Mouse (Mus musculus) thymus, postnatal 0 days (tissue): ENCODE data around the gene Ddx41. TPM values are rescaled to one million over a fixed set of nuclear protein-coding genes. Genes with fewer than 3 reads are reported as not detected.
A peak's percentile ranks its signal among the peaks of the same experiment; 100 is the strongest.
"Not testable (repeated sequence)": the region's sequence is repeated elsewhere in the genome, so short reads cannot be mapped to it uniquely, and the experiment has no call there.

Source experiments
- DNase-seq: peaks from one replicate; pipeline ENCODE4 v3.0.0-alpha.2; 2015; ENCODE audit warnings: low spot score
- polyA plus RNA-seq: library from polyadenylated mRNA; unstranded; fragments of >200 nt; fragmentation: Nextera tagmentation; extraction: Ambion mirVana; gene quantifications from 2 replicates; pipeline ENCODE4 v1.2.1, GENCODE M21; 2015

The Ddx41 gene
- polyA plus RNA-seq, result 51.6 and 54.2 TPM in 2 replicates

DNA sequence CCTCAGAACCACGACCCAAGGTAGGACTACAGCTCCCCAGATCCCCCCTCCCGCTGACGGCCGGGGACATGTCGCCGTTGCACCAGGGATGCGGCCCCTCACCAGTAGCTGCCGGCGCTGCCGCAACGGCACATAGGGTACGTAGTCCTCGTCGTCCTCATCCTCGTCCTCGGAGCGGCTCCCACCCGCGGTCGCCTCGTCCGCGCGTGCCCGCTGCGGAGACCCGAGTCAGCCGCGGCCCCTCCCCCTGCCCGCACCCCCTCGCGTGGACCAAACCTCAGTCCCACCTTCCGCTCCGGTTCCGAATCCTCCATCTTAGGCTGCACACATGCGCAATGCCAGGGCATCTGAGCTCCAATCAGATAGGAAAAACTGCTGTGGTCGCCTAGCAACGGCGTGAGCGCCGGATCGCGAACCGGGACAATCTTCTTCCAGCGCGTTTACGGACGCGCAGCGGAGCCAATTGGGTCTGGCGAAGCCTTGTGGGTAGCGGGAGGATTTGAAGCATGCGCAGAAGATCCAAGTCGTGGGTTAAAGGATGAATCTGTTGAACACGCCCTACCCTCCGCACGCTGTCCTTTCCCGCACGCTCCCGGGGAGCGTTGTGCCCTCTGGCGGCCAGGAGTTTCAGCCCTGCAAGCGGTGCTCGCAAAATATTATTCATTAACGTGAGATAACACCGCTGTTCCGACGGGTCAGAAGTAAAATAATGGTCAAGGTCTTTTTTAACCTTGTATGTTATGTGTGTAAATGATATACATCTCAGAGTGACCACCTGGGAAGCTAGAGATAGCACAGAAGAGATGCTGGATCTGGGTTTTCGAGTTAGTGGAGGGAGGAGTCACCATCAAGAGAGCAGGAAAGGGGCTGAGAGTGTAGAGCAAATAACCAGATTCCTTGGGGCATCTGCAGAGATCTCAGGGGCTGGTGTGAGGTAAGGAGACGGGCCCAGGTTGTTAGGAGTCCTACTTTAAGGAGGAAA is at the start of gene Ddx41:
Gene Ddx41, minus strand, starts transcription at position 465 of the 982 bp plus-strand sequence.
- DNase-seq, result peak; percentile 99

DNA sequence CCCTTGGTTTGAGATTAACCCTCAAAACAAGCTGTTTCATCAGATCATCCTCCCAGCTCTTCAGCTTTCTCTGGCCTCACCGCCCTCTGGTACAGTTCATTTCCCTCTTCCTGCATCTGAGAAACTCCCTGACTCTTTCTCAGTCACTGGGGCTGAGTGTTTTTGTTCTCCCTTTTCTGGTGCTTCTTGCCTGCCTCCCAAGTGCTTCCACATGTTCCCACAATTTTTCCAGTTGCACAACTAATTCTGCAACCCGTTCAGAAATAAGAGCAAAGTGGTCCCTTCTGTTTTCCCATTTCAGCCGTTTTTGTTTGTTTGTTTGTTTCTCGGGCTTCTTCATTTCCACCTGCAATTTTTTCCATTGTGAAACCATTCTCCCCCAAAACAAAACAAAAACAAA is 41.6 kb upstream of the Ddx41 start:
- no peak for DNase-seq

DNA sequence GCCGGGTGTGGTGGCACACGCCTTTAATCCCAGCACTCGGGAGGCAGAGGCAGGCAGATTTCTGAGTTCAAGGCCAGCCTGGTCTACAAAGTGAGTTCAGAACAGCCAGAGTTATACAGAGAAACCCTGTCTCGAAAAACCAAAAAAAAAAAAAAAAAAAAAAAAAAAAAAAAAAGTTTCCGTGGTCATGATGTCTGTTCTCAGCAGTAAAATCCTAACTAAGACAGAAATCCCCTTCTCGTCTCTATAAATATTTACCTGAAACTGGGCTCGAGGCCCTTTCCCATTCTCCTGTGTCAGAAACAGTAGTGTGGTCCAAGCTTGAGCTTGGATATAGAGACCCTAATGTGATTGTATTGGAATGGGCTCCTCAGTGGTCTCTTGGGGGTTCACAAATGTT is 40.4 kb upstream of the Ddx41 start:
- DNase-seq, result not testable (repeated sequence)

DNA sequence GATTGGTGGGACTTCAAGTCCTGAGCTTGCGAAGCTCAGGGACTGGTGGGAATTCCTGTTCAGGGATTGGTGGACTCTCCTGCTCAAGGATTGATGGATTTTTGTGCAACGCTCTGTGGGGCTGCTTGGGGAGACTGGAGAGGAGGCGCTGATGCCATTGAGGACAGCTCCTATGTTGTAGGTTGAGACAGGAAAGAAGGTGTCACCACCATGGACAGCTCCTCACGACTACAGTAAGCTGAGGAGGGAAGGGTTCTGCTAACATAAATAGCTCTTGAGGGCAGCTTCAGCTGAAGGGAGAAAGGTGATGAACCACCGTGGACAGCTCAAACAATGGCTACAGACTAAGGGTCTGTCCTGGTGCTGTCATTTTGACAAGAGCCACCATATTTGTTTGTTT is 39.5 kb upstream of the Ddx41 start:
- DNase-seq, result peak; percentile 9

DNA sequence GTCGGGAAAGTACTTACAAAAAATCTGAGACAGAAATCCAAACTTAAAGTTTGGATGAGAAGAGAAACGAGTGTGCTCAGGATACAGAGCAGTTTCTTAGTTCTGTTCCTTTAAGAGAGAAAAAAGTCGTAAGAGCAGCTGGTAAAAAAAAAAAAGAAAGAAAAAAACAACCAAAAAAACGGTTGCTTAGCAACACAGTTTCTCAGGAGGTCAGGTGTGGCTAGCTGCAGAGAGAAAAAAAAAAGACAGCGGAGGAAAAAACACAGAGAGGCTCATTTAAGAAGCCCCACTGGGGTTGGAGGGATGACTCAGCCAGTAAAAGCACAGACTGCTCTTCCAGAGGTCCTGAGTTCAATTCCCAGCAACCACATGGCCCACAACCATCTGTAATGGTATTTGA is 37.9 kb upstream of the Ddx41 start:
- DNase-seq, result peak; percentile 64

DNA sequence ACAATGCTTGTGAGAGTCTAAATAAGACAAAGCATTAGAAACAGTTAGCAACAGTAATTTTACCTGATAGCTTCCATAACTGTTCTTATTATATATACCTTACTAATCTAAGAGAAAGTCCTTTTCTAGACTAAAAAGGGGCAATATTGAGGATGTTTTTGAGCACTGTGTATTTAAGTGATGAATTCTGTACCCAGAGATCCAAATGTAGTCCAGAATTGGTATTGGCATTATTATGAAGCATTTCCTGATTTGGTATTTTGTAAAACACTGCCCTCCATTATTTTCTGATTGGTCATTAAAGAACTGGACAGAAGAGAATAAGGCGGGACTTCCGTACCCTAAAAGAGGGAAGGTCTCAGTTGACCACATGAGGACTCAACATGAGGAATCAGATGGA is 37.0 kb upstream of the Ddx41 start, which contains the start of gene Tmed9:
Gene Tmed9, plus strand, starts transcription at position 301 of the 400 bp plus-strand sequence.
- DNase-seq, result no peak

DNA sequence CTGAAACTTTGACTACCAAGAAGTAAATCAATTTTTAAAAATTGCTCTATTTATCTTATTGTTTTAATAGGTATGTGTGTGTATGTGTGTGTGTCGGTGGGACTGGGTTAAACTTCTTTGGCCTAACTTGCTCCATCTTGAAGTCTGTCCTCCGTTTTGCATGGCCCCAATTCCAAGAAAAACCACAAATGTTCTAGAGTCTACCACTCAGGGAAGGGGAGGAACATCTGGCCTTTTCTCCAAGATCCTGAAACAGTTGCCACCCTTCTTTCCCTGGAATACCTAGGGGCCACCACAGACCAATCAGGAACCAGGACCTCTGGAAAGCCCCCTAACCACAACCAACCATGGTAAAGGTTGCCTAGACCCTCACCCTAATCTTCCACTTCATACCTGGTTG is 35.5 kb upstream of the Ddx41 start:
- DNase-seq, result no peak

DNA sequence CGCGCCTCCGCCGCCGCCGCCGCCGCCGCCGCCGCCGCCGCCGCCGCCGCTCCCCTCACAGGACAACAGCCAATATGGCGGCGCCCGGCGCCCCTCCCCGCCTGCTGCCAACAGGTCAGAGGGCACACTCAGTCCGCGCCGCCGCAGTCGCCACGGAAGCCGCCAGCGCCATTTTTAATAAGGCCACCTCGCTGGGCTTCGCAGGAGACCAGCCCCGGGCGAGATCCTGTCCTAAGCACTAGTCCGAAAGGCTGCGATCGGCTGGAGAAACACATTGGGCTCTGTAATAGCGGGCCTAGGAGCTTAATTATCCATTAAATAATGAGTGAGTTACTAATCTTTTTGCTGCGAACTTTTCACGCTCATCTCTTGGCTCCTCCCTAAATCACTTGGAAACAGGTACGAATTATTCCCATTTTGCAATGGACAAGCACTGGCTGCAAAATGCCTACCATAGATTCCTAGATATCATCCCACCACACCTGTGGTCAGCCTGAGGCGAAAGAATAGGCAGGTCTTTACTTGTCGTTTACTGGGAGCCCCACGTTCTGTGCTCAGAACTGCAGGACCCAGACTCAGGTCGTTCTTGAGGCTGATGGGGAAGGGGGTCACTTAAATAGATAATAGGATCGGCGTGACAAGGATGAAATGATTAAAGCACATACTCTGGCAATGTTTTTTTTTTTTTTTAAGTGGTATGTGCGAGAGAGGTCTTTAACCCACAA is 34.7 kb upstream of the Ddx41 start, which contains the start of gene Fam193b:
Gene Fam193b, minus strand, starts transcription at position 94 of the 725 bp plus-strand sequence.
- peak; percentile 88 for DNase-seq

DNA sequence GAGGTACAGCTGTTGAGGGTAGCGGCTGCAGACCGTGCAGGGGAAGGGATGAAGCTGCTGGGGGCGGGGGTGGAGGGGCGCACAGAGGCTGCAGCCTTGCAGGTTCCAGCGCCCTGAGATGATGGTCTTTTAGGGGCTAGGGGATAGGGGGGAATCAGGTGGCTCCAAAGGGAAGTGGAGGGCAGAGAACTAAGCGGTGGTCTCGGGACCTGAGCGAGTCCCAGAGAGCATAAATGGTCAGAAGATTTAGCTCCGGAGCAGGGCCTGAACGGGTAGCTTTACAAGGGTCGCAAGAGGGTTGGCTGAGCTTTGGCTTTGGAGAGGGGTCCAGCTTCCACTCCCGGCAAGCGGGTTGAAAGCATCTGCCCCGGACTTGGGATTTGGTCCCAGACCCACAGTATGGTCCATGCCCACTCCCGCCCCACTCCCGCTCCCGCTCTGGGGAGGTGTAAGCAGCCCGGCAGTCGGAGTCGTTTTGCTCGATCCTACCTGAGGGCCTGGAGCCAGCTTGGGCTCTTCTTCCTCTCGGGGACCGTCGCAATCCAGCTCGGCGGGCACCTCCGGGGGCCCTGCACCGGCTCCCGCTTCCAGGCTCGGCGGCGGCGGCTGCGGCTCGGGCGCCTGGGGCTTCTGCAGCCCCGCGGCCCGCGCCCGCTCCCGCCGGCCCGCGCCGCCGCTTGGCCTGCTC is 34.0 kb upstream of the Ddx41 start:
- DNase-seq, result peak; percentile 66

DNA sequence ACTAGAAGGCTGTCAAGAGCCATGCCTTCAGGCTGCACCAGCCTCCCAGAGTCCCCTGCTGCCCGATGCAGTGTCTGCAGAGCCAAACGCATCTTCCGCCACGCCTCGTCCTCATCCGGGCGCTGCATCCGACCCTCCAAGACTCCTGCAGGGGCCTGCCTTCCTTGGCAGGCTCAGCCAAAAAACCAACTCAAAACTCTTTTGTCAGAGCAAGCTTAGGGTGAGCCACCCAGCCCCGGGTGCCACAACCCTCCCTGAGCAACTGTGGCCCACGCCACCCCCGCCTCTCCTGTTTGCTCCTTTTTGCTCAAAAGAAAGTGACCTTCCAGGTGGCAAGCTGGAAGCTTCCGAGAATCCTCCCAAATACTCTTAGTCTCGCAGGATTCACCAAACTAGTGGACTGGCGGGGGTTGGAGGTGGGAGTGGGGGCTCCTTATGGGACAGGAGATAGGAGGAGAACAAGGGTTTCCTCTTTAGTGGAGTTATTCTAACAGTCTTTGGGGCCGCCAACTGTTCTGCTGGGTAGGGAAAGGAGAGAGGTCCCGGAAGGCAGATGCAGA is 33.3 kb upstream of the Ddx41 start:
- peak; percentile 28 for DNase-seq

DNA sequence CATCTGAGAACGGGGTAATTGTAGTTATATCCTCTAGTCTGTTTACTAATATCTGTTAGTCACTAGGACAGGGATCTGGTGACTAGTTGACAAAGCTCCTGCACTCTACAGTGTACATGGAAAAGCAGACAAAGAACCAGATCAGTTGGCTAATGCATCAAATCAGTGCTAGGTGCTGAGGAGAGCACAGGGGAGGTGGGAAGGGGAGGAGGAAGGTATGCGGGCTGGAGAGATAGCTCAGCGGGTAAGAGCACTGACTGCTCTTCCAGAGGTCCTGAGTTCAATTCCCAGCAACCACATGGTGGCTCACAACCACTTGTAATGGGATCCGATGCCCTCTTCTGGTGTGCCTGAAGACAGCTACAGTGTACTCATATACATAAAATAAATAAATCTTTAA is 32.1 kb upstream of the Ddx41 start:
- DNase-seq, result not testable (repeated sequence)

DNA sequence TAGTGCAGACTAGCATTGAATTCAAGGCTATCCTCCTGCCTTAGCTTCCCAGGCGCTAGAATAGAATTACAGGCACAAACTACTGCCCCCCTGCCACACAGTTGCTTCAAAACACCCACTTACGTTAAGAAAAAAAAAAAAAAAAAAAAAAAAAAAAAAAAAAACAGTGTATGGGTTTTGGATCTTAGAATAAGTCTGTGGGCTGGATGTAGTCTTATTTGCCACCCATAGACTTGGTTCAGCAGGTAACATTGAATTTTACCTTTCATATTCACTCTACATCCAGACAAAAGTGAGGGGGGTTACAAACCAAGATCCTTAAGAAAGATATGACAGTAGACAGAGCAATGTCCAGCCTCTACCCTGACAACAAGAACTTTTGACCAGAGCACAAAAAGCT is 31.5 kb upstream of the Ddx41 start:
- no peak for DNase-seq

DNA sequence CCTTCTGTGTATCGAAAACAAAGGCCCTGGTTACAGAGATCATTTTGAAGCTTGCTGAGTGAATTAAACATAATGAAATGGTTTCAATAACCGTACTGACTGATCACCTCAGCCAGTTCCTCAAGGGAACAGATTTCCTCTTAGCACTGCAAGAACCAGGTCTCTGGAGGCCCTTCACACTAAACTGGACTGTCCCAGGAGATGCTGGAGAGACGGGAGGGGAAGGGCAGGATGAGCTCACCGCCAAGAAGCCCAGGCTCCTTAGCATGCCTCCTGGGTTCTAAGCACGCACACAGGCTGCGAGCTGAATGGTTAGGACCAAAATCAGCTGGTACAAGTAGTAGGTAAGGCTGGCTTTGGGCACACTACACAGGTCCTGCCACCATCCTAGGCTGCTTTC is 30.5 kb upstream of the Ddx41 start:
- no peak for DNase-seq

DNA sequence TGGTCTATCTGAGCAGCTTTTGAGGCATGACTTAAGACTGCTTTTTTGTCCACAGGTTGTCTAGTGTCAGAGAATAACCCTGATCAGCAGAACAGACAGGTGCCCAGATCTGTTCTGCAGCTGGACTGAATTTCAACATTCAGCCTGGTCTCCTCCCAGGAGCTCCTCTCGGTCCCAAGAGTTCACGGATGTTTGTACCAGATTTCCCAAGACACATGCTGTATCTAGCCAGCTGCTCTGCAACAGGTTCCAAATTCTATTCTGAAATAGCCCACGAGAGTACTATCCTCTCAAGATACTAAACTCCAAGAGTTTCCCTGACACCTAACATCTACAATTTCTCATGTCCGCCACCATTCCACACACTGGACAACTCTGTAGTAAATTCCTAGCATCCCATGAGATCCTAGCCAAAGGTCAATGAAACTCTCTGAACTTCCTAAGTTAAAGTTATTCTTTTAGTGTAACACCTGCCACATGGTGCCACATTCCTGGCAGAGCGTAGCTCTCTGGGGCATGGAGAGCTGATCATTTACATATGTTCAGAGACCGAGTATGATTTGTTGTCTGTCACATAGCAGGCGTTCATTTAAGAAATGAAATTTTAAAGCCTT is 26.9 kb upstream of the Ddx41 start:
- no peak for DNase-seq

DNA sequence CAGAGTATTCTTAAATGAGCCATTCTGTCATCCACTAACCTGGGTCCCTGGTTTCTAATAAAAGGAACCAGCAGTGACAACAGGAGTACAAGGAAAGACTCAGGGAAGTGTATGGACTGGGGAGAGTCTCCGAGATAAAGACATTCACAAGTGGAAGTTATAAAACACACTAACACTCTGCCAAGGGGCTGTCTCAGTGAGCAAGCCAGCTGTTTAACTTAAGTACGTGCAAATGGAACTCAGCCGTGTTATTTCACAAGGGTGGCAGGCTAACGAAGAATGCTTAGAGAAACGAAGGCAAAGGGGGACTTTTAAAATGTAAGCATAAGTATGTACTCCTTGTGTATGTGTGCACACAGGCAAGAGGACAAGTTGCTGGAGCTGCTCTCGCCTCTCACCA is 21.0 kb upstream of the Ddx41 start:
- no peak for DNase-seq

DNA sequence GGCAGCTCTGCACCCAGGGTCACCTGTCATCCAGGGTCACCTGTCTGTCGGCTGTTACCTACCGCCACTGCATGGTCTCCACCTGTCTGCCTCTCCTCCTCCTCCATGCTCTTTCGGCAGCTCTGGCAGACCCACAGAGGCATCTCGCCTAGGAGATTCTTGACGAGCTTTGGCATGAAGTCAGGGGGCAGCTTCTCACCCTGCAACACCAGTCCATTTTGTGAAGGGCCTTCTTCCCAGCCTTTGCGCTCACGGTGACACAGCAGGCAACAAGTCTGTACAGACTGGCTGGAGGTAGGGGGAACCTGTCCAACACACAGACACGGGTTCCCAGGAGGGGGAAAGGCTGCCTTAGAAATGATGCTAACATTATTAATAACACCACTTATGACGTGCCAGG is 19.5 kb upstream of the Ddx41 start:
- DNase-seq, result no peak

DNA sequence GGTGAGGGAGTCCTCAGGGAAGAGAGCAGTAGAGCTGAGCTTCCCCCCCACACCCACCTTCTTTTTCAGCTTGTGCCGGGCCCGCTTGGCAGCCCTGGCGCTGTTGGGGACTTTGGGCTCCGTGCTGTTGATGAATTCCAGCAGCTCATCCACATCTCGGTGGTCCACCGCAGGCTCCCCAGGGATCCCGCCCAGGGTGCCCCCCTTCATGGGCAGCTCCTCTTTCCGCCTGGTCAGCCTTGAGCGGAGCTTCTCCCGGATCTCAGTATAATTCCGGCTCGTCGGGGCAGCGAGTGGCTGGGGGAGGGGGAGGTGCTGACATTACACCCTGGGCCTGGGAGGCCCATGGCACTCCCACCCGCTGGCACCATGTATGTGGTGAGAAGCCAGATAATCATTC is 12.6 kb upstream of the Ddx41 start:
- no peak for DNase-seq

DNA sequence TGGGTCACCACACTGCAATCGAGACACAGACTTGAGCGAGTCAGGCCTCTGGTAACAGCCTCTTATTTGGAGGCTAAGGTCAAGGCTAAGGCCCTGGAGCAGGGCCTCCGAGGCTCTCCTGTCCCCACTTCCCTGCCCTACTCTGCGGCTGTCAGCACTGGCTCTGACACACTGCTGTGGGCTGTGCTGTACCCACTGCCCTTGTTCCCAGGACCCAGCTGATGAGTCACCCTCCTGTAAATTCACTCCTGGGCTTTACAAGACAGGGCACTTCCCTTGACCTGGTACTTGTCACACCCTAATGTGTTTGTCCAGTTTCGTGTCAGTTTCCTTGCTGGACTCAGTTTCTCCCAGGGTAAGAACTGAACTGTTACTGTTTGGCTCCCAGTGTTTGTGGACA is 12.0 kb upstream of the Ddx41 start:
- DNase-seq, result no peak

DNA sequence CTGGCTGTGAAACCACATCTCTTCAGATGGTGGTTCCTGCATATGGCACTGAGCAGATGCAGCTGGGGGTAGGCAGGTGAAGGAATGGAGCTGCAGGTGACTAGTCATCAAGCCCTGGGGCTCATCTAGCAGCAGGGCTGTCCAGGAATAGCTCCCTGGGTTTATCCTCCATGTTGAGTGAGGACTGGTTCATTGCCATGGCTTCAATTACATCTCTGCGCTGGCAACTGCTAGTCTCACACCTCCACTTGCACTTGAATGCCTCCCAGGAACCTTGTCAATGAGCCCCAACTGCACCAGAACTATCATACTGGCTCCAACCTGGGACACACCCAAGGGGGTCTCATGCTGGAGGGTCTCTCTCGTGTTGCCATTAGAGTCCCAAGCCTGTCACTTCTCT is 11.5 kb upstream of the Ddx41 start:
- DNase-seq, result no peak

DNA sequence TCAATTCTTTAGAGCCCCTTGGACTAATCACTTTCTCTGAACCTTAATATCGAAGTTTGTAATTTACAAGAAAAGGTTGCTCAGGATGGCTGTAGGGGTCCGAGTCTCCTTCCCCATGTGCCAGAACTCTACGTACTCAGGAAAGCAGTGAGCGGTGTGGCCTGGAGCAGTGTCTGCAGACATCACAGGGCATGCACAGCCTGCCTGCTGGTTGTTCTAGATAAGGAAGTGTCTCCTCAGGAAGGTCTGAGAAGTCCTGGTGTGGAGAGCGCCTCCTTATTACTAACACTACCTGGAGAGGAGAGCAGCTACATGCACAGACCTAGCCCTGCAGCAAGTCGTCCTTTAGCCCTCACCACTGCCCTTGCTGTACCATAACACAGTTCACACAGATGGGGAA is 8.3 kb upstream of the Ddx41 start:
- no peak for DNase-seq

DNA sequence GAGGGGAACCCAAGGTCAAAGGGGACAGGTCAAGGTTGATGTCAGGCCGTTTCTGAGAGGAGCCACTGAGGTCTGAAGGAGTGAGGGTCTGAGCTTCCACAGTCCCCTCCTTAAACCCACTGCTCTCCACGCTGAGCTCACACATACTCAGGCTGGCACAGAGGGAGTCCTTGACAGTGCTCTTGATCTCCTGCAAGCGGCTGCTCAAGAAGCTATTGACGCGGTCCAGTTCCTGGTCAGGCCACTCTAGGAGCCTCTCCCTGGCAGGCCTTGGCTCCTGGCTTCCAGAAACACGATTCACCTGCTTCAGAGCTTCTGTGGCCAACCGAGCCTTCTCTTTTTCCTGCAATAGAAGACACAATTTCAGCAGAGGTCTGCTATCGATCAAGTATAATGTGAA is 7.0 kb upstream of the Ddx41 start:
- DNase-seq, result no peak
